23 mouse cellular contexts compared by ENCODE assay signal in the genomic region with DNA sequence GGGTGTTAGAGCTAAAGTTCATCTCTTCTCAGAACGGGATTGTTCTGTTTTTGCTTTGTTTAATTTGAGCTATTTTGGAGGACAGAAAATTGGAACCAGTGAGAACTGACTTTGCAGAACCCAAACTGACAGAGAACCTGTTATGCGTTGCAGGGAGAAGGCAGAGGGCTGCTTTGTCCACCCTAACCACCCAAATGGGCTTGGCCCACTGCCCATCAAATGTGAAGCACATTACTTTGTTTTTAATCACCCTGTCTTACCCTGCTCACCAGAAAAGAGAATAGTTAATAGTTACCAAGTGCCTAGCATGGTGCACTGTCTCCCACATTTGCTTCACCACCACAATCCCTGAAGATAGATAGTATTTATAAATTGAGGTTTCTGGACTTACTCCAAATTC.
"Had no signal": no experiment of that assay in that cellular context is flagged by ENCODE, and none has a peak within 500 bp of the region (broad histone marks: within the 10 kb centered on the region; RNA-seq: fewer than 3 reads in every experiment).

No protein-coding gene starts in this region.

- ATAC-seq: intestine, postnatal 0 days; liver, embryonic 12.5 days; midbrain, embryonic 15.5 days had no signal

- H3K4me2 ChIP-seq: limb, embryonic 13.5 days; liver, embryonic 12.5 days; liver, embryonic 15.5 days; lung, embryonic 15.5 days; midbrain, embryonic 12.5 days; midbrain, embryonic 15.5 days; neural tube, embryonic 13.5 days had no signal

- H3K9ac ChIP-seq: limb, embryonic 13.5 days; liver, embryonic 12.5 days; liver, embryonic 15.5 days; lung, embryonic 15.5 days; midbrain, embryonic 12.5 days; midbrain, embryonic 15.5 days; neural tube, embryonic 13.5 days had no signal

- H3K27me3 ChIP-seq: limb, embryonic 13.5 days; liver, embryonic 12.5 days; liver, embryonic 15.5 days; lung, embryonic 15.5 days; midbrain, embryonic 12.5 days; midbrain, embryonic 15.5 days; neural tube, embryonic 13.5 days had no signal

- H3K9me3 ChIP-seq: limb, embryonic 10.5 days; limb, embryonic 13.5 days; liver, embryonic 12.5 days; liver, embryonic 15.5 days; lung, embryonic 15.5 days; midbrain, embryonic 12.5 days; midbrain, embryonic 15.5 days; neural tube, embryonic 13.5 days had no signal

- DNase-seq: kidney, adult 2 months; kidney, postnatal 25 days; layer of hippocampus, adult 9-11 months; liver; lung, adult 18-20 months; lung, postnatal 14 days; lung, postnatal 4 days; retina, postnatal 1 day; right cerebral cortex, postnatal 25 days; thymus, postnatal 25 days had no signal

- H3K27ac ChIP-seq: kidney, postnatal 0 days; layer of hippocampus, adult 2 months; left cerebral cortex, adult 2 months; limb, embryonic 10.5 days; limb, embryonic 13.5 days; liver, embryonic 12.5 days; liver, embryonic 15.5 days; lung, embryonic 15.5 days; midbrain, embryonic 12.5 days; midbrain, embryonic 15.5 days; neural tube, embryonic 13.5 days had no signal

- H3K4me1 ChIP-seq: liver, embryonic 12.5 days; liver, embryonic 15.5 days; midbrain, embryonic 12.5 days had no signal

- H3K4me3 ChIP-seq: layer of hippocampus, adult 2 months; left cerebral cortex, adult 2 months; limb, embryonic 10.5 days; limb, embryonic 13.5 days; liver, embryonic 12.5 days; liver, embryonic 15.5 days; lung, embryonic 15.5 days; midbrain, embryonic 12.5 days; midbrain, embryonic 15.5 days; myocyte; neural tube, embryonic 13.5 days had no signal

- H3K36me3 ChIP-seq: limb, embryonic 10.5 days; limb, embryonic 13.5 days; liver, embryonic 12.5 days; liver, embryonic 15.5 days; lung, embryonic 15.5 days; midbrain, embryonic 12.5 days; midbrain, embryonic 15.5 days; neural tube, embryonic 13.5 days had no signal
